Mouse (Mus musculus): Measurements from ENCODE around the gene Ehbp1l1.

The Ehbp1l1 gene

GRCm38 (mm10) chr19:5725767-5726515, at the start of gene Ehbp1l1:
TSS of gene Ehbp1l1 (minus strand) at chr19:5726317.
- no peak for DNase-seq (ENCODE audit: low read depth, low spot score)

GRCm38 (mm10) chr19:5770925-5771860, 45.1 kb upstream of the Ehbp1l1 start, which contains the start of gene Scyl1:
TSS of gene Scyl1 (minus strand) at chr19:5771419.
- DNase-seq (ENCODE audit: low read depth, low spot score) = peak; percentile 94

- DNase-seq (ENCODE audit: low read depth, low spot score) = no peak
Measured at GRCm38 (mm10) chr19:5770311-5770710, 44.2 kb upstream of the Ehbp1l1 start.

DNA sequence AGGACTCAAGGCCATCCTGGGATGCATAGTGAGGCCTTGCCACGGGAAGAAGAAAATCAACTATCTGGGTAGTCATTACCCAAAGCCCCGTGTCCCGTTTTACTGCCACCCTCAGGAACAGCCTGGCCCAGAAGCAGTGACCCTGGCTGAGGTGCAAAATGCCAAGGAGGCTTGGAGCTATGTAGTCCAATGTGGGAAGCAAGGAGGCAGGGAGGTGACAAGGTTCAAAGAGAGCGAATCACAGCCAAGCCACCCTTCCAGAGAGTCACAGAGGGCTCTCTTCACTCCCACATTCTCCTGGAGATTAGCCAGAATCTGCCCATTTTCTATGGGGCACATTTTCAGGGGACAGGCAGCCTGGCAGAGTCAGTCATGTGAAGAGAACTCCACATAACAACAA, 41.2 kb upstream of the Ehbp1l1 start:
- no peak for DNase-seq (ENCODE audit: low read depth, low spot score)

GRCm38 (mm10) chr19:5763163-5763562, 37.0 kb upstream of the Ehbp1l1 start:
- no peak for DNase-seq (ENCODE audit: low read depth, low spot score)

GRCm38 (mm10) chr19:5758878-5759403, 32.8 kb upstream of the Ehbp1l1 start:
- no peak for DNase-seq (ENCODE audit: low read depth, low spot score)

DNA sequence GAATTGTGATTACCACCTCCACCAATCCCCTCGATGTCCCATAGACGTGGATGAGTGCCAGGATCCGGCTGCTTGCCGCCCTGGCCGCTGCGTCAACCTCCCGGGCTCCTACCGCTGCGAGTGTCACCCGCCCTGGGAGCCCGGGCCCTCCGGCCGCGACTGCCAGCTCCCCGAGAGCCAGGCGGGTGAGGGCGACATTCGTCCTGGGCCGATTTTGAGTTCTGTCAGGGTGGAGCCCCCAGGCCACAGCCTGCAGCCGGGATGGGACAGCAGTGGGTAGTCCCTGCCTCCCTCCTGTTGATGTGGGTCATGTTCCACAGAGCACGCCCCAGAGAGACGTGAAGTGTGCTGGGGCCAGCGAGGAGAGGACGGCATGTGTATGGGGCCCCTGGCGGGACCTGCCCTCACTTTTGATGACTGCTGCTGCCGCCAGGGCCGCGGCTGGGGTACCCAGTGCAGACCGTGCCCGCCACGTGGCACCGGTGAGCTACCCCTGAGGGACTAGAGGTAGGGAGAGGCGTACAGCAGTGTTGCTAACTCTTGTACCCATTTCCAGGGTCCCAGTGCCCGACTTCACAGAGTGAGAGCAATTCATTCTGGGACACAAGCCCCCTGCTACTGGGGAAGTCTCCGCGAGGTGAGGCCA, 31.0 kb upstream of the Ehbp1l1 start:
- no peak for DNase-seq (ENCODE audit: low read depth, low spot score)

DNA sequence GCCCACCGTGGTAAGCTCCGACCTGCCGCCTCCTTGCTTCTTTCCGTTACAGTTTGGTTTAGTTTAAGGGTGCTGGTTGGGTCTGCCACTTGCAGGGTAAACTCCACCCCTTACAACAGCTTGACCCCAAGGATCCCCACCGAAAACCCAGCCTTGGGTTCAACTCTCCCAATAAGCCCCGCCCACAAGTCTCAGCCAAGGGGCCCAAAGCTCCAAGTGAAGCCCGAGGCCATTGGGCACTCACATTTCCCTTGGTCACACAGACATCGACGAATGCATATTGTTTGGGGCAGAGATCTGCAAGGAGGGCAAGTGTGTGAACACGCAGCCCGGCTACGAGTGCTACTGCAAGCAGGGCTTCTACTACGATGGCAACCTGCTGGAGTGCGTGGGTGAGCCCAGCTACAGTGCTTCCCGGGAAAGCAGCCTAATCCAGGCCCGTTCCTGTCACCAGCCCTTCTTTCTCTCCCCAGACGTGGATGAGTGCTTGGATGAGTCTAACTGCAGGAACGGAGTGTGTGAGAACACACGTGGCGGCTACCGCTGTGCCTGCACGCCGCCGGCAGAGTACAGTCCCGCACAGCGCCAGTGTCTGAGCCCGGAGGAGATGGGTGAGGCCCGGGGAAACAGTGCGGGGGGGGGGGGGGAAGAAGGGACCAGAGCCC, 30.3 kb upstream of the Ehbp1l1 start:
- DNase-seq (ENCODE audit: low read depth, low spot score) = peak; percentile 93

DNA sequence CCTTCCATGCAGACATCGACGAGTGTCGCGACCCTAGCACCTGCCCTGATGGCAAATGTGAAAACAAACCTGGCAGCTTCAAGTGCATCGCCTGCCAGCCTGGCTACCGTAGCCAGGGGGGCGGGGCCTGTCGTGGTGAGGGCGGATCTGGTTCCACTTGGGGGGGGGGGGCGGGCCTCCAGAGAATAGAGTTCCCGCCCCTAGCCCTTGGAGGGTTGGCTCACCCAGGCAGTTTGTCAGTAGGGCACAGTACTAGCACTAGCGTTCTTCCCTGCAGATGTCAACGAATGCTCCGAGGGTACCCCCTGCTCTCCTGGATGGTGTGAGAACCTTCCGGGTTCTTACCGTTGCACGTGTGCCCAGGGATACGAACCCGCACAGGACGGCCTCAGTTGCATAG, 25.6 kb upstream of the Ehbp1l1 start:
- no peak for DNase-seq (ENCODE audit: low read depth, low spot score)

- DNase-seq (ENCODE audit: low read depth, low spot score) = no peak
Measured at GRCm38 (mm10) chr19:5750951-5751350, 24.8 kb upstream of the Ehbp1l1 start.

DNA sequence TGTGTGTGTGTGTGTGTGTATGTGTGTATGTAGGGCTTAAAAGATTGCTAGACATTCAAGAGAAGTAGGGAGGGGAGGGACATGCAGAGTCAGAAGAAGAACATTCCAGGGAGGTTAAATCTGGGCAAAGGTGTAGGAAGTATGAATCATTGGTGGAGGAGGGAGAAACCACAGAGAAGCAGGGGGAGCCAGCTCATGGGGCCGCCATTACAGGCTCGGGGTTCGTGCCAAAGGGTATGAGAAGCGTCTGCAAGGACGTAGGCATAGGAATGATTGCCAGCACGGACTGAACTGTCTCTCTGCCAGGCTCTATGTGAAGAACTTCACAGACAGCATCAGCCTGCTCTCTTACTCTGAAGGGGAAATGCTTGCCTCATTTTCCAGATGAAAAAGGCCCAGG, 23.4 kb upstream of the Ehbp1l1 start:
- DNase-seq (ENCODE audit: low read depth, low spot score) = peak; percentile 80

- no peak for DNase-seq (ENCODE audit: low read depth, low spot score)
Measured at GRCm38 (mm10) chr19:5746907-5747363, 20.8 kb upstream of the Ehbp1l1 start.

DNA sequence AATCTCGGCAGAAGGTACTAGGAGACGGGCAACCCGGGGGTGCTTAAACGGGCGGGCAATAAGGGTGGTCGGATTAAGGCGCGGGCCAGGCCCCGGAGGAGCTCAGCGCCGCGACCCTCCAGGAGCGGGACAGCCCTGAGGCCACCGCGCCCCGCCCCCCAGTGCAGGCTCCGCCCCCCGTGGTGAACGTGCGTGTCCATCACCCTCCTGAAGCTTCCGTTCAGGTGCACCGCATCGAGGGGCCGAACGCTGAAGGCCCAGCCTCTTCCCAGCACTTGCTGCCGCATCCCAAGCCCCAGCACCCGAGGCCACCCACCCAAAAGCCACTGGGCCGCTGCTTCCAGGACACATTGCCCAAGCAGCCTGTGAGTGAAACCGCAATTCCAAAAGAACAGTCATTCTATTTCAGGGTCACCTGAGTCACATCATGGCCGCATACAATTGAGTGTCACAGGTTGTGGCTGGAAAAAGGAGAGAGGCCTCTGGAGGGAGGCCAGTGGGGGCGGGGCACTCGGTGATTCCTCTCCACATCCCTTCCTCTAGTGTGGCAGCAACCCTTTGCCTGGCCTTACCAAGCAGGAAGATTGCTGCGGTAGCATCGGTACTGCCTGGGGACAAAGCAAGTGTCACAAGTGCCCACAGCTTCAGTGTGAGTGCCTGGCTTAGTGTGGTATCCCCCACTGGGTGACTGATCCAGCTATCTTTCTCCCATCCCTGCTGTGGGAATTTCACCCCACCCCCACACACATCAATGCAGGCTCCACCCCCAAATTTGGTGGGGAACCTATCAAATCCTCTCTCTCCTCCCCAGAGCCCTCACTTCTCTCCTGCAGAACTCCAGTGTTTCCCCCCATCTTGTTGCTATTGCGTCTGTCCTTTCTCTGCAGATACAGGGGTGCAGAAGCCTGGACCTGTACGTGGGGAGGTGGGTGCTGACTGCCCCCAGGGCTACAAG, 19.9 kb upstream of the Ehbp1l1 start:
- DNase-seq (ENCODE audit: low read depth, low spot score) = peak; percentile 76

DNA sequence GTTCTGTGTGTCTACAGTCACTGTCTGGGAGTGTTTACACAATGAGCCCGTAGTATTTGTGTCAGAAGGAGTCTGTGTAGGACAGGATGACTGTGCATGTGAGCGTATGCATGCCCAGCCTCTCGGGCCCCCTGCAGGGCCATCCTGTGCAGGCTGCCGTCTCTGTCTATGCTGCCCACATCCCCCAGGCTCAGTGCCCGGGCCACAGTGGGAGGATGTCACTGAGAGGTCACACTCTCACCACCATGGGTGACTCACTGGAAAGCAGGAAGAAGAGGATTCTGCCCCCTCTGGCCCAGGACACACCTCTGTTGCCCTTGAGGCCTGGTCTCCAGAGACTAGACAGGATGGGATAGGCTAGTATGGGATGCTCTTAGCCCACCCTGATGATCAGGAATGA, 17.5 kb upstream of the Ehbp1l1 start:
- DNase-seq (ENCODE audit: low read depth, low spot score) = peak; percentile 66

- DNase-seq (ENCODE audit: low read depth, low spot score) = no peak
Measured at GRCm38 (mm10) chr19:5742241-5742641, 16.1 kb upstream of the Ehbp1l1 start.

DNA sequence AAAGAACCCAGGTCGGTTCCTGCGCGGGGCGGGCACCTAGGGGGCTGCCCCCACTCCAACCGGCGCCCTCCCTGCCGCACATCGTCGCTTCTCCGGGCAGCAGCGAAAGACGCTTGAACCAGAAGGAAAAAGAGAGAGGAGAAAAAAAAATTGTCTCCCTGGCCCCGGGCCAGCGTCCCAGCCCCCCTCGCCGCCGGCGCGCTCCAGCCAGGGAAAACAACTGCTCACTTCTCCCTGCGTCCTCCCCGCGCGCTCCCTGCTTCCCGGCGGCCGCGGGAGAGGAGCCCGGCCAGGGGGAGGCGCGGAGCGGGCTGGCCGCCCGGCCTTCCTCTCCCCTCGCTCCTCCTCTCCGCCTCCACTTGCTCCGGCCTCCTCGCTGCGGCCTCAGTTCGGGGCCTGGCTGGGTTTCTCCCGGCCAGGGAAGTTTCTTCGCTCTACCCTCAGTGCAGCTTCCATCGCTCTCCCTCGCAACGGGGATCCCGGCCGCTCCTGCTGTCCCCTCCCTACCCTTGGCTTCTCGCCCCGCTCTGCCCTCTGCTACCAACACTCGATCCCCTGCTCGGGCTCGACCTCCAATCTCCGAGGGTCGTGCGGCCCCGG, 15.6 kb upstream of the Ehbp1l1 start:
- DNase-seq (ENCODE audit: low read depth, low spot score) = peak; percentile 79

GRCm38 (mm10) chr19:5740320-5741317, 14.5 kb upstream of the Ehbp1l1 start, which contains the start of gene Ltbp3:
TSS of gene Ltbp3 (plus strand) at chr19:5740904.
- DNase-seq (ENCODE audit: low read depth, low spot score) = peak; percentile 74

- DNase-seq (ENCODE audit: low read depth, low spot score) = no peak
Measured at GRCm38 (mm10) chr19:5739446-5739845, 13.3 kb upstream of the Ehbp1l1 start.
